In genomic region chr1:140429284-140429850, GRCm38 (mm10) we compare ENCODE assay signal across 20 mouse cellular contexts.
DNase-seq lines count a peak whose midpoint lies in the region; ATAC-seq lines count a peak whose summit lies in the region.
"Had no signal": no experiment of that assay in that cellular context is flagged by ENCODE, and none has a peak within 500 bp of the region (broad histone marks: within the 10 kb centered on the region; RNA-seq: fewer than 3 reads in every experiment).

No protein-coding gene starts in this region.

- WGBS in kidney, embryonic 14.5 days: 35% methylated on average over 2 of the region's 2 CpGs

- H3K9ac ChIP-seq in kidney, embryonic 14.5 days (ENCODE audit: low read depth, low read length): no peak overlapping the region
- H3K9ac ChIP-seq: forebrain, embryonic 13.5 days; heart, embryonic 12.5 days; midbrain, embryonic 15.5 days had no signal

- H3K4me3 ChIP-seq in kidney, embryonic 14.5 days (ENCODE audit: low read length): no peak overlapping the region
- H3K4me3 ChIP-seq: forebrain, embryonic 13.5 days; heart, embryonic 12.5 days; midbrain, embryonic 15.5 days had no signal

- no peak for DNase-seq in kidney, adult 11 months
- peak; percentile 18 for DNase-seq in 3T3-L1 (ENCODE audit: low read depth, low spot score)
- DNase-seq in Muller cell, postnatal 12 days (ENCODE audit: inconsistent ontology term): peak; percentile 16
- peak; percentile 11 for DNase-seq in embryo, embryonic 9.5 days (ENCODE audit: extremely low spot score)
- no peak for DNase-seq in left cerebral cortex, adult 8-10 months (ENCODE audit: low spot score in 2 of 2)
- no peak for DNase-seq in layer of hippocampus, postnatal 36 days
- no peak for DNase-seq in urinary bladder, postnatal 25 days (ENCODE audit: low spot score)
- DNase-seq: adrenal gland, postnatal 36 days; cerebellum, adult 2 months; heart, postnatal 36 days; left cerebral cortex, postnatal 4 days; lung, adult 2 months; lung, postnatal 4 days; retina, postnatal 1 day; right cerebral cortex, postnatal 4 days; thymus, postnatal 25 days had no signal

- no peaks in the 10 kb centered on the region for H3K36me3 ChIP-seq in kidney, embryonic 14.5 days (ENCODE audit: control insufficient read depth, insufficient read depth, low read length)
- H3K36me3 ChIP-seq: heart, embryonic 12.5 days; midbrain, embryonic 15.5 days had no signal

- H3K9me3 ChIP-seq in kidney, embryonic 14.5 days (ENCODE audit: control insufficient read depth, low read length): no peaks in the 10 kb centered on the region
- H3K9me3 ChIP-seq: forebrain, embryonic 13.5 days; heart, embryonic 12.5 days; midbrain, embryonic 15.5 days had no signal

- no peaks in the 10 kb centered on the region for H3K4me1 ChIP-seq in kidney, embryonic 14.5 days (ENCODE audit: control insufficient read depth, insufficient read depth, low read length)
- H3K4me1 ChIP-seq: forebrain, embryonic 13.5 days; heart, embryonic 12.5 days; midbrain, embryonic 15.5 days had no signal

- ATAC-seq in kidney, embryonic 14.5 days (ENCODE audit: low FRiP score, low TSS enrichment): peak; percentile 85; the same call in 1 of the 2 replicates
- ATAC-seq: forebrain, embryonic 13.5 days; midbrain, embryonic 15.5 days had no signal

- no peak overlapping the region for H3K4me2 ChIP-seq in kidney, embryonic 14.5 days (replicated peaks; ENCODE audit: low read depth, low read length)
- H3K4me2 ChIP-seq: forebrain, embryonic 13.5 days; heart, embryonic 12.5 days; midbrain, embryonic 15.5 days had no signal

- H3K27ac ChIP-seq in kidney, embryonic 14.5 days (ENCODE audit: low read depth, low read length): no peak overlapping the region
- H3K27ac ChIP-seq: forebrain, embryonic 13.5 days; midbrain, embryonic 15.5 days had no signal

- no peaks in the 10 kb centered on the region for H3K27me3 ChIP-seq in kidney, embryonic 14.5 days (ENCODE audit: control insufficient read depth, insufficient read depth, low read length)
- H3K27me3 ChIP-seq: forebrain, embryonic 13.5 days; heart, embryonic 12.5 days; midbrain, embryonic 15.5 days had no signal

Comparison
In these comparisons a context has a peak if more than half of its experiments do, and no peak if none do; other contexts are left out.
1. DNase-seq: peak in 3T3-L1 (single experiment), Muller cell, postnatal 12 days (single experiment) and embryo, embryonic 9.5 days (single experiment); none in kidney, adult 11 months (single experiment), left cerebral cortex, adult 8-10 months (0 of 2), layer of hippocampus, postnatal 36 days (0 of 2) and urinary bladder, postnatal 25 days (single experiment).